Mouse (Mus musculus): ENCODE results near the gene Mlh1.
A peak's percentile ranks its signal among the peaks of the same experiment; 100 is the strongest.

Mlh1 gene

GRCm38 (mm10) chr9:111285676-111286075, 14.1 kb upstream of the Mlh1 start:
- peak; percentile 55 for DNase-seq (ENCODE audit: low spot score)

GRCm38 (mm10) chr9:111285061-111285460, 13.5 kb upstream of the Mlh1 start:
- DNase-seq (ENCODE audit: low spot score), result no peak

DNA sequence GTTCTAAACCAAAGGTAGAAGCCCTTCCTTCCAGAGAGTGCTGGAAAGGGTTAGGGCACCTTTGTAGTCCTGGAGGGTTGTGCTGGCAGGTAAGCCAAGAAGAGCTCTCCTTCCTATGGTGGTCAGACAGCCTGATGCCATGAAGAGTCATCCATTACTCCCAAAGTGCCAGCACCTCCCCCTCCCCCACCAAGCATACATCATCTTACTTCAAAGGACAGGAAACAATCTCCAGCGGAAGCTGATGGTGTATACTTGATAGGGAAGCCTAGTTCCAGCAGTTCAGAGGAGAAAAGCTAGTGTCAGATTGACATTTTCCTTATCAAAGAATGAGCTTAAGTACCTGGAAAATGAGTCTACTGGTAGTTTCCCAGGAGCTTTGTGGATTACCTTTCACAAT, 3.6 kb upstream of the Mlh1 start:
- DNase-seq (ENCODE audit: low spot score), result no peak

DNA sequence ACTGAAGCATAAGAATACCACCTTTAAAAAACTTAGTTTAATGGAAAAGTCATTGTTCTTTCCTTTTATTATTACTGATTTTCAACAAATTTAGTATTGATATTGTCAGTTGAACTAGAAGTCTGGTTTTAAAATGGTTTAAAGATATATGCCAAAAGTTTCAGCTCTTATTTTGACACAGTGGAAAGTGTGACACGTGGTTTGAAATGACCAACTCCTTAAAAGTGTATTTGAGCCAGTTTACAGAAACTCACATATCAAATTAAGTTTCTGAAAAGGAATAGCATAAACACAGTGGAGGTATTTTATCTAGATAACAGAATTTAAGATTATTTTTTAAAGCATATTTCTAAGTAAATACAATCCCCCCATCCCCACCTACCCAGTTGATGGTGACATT, 2.4 kb upstream of the Mlh1 start:
- no peak for DNase-seq (ENCODE audit: low spot score)

DNA sequence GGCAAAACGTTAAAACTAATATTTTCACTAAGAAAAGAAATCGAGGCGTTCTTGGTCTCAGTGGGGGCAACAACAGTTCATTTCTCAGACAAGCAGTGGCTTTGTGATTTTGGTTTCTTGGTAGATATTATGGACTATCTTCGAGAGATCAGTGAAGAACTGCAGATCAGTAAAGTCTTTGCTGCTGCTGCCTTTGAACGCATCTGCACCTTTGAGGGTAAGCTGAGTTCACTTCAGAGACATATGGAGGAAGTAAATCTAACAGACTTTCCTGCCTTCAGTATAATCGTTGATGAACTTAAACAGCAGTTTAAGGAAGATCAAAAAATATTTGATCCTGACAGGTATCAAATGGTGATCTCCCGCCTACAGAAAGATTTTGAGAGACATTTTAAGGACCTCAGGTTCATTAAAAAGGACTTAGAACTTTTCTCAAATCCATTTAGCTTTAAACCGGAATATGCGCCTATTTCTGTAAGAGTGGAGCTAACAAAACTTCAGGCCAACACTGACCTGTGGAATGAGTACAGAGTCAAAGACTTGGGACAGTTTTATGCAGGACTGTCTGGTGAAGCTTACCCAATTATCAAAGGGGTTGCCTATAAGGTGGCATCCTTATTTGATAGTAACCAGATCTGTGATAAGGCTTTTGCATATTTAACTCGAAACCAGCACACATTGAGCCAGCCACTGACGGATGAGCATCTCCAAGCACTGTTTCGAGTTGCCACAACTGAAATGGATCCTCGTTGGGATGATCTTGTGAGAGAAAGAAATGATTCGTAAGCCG, 1.6 kb upstream of the Mlh1 start:
- DNase-seq (ENCODE audit: low spot score), result peak; percentile 22

DNA sequence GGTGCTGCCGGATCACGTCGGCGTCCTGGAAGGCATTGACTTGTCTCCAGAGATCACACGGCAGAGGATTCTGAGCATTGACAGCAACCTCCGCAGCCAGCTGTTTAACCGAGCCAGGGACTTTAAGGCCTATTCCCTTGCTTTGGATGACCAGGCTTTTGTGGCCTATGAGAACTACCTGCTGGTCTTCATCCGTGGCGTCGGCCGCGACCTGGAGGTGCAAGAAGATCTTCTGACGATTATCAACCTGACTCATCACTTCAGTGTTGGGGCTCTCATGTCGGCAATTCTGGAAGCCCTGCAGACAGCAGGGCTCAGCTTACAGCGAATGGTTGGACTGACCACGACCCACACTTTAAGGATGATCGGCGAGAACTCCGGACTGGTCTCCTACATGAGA, 765 bp upstream of the Mlh1 start:
- DNase-seq (ENCODE audit: low spot score), result peak; percentile 57

DNA sequence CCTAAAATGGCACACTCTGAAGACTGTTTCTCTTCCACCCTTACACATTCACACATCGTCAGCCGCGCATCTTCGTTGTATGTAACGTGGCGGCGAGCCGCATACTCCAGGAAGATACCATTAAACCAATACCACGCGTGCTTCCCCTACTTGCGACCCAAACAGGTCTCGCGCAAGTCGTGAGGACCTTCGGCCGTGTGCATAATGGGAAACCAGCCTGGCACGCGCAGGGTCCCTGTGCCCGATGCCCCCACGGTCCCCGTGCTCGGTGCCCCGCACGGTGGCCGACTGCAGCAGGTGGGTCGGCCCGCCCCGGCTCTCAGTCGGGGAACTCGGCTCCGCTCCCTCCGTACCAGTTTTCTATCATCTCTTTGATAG, 546 bp downstream of the Mlh1 start:
- peak; percentile 72 for DNase-seq (ENCODE audit: low spot score)

- no peak for DNase-seq (ENCODE audit: low spot score)
Measured at GRCm38 (mm10) chr9:111270606-111271005, 985 bp downstream of the Mlh1 start.

GRCm38 (mm10) chr9:111267998-111268397, 3.6 kb downstream of the Mlh1 start:
- DNase-seq (ENCODE audit: low spot score), result no peak

DNA sequence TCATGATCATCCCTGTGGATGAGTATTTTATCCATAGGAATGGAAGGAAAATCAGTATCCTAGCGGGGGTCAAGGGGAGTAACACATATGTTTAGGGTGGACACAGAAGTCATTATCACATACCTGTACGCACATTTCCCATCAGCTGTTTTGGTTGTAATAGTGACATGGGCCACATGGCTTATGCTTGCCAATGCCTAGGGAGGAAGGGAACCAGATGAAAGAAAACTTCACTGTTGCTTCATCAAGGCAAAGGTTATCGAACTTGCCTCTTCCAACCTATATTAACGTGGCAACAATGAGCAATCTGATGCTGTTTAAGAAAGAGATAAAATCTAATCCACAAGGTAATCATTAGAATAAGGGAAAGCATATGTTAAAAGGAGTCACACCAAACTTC, 10.2 kb downstream of the Mlh1 start:
- DNase-seq (ENCODE audit: low spot score), result no peak

DNA sequence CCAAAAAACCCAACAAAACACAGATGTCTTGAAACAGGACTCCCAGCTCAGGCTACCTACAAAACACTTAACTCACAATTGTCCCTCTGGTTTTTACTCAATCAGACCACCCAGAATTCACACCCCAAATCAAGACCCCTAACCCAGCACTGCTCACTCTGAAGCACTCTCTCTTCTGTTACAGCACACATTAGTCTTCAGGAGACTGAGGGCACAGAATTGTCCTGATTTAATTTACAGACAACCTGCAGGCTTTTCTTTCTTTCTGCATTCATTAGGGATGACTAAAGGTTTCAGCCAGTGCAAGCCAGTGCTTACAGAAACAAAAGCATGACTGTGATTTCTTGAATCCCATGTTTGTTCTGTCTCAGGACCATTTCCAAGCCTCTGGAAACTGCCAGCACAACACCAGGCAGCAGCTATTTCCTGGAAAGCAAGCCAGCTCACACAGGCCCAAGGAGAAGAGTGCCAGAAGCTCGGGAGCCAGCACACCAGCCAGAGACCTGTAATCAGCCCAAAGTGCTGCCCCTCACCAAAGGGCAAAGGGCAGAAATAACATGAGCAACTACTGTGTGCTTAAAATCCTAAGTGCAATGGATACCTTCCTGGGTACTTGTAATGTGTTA, 11.1 kb downstream of the Mlh1 start:
- DNase-seq (ENCODE audit: low spot score), result peak; percentile 58

DNA sequence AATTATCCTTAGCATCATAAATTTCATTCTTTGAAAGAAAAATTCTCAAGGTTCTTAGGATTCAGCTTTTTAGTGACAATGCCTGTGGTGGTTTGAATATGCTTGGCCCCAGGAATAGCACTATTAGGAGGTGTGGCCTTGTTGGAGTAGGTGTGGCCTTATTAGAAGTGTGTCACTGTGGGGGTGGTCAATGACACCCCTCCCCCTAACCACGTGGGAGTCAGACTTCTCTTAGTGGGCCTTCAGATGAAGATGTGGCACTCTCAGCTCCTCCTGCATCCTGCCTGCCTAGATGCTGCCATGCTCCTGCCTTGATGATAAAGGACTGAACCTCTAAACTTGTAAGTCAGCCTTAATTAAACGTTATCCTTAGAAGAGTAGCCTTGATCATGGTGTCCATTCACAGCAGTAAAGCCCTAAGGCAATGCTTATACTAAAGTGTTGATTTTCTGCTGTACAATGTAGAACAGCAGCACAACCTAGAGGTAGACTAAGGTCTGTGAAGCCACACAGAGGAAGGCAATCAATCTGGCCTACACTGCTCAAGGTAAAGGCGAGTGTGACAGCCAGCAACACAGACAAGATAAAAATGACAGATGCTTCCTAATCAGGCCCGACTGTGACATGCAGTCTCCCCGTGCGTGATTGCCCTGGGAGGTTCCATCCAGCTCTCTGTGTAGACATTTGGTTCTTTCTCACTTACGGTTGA, 19.3 kb downstream of the Mlh1 start:
- no peak for DNase-seq (ENCODE audit: low spot score)

DNA sequence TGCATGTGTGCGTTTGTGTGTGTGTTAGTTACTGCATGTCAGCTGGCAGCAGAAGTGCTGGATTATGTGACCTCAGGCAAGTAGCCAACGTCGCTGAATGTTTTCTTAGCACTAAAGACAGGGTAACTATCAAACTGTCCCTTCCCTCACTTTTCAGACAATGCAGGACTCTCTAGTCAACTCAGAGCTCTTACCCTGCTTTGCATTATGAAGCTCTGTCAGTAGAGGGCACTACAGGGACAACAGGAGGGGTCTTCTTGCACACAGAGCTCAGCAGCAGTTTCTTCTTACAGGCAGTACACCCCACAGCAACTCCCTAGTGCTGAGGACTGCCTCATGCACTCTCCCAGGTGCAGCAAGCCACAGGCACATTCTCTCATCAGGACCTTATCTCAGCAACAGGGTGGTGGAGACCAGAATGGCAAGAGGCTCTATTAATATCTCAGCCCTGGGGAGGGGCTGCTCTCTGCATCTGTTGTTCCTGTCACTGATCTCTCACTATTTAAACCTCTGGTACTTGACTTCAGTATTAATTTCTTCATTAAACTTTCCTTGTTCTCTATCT, 23.8 kb downstream of the Mlh1 start:
- DNase-seq (ENCODE audit: low spot score), result peak; percentile 27

GRCm38 (mm10) chr9:111245546-111245945, 26.0 kb downstream of the Mlh1 start:
- no peak for DNase-seq (ENCODE audit: low spot score)

DNA sequence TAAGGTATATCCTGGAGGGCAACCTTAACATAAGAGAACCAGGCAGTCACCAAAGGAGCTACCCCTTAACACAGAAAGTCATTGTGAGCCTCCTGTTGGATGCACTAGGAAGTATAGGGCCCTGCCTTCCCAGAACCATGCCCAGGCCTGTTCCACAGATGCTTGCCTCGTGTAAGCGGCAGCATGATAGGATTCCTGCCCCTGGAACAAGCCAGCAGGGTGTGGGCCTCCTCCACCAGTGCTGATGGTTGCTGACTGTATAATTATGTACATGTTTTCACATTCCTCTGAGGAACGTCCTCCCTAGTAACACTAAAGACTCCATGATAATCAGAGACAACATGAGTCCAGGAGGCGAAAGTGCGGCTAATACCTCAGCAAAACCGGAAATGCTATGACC, 28.2 kb downstream of the Mlh1 start:
- DNase-seq (ENCODE audit: low spot score), result no peak

DNA sequence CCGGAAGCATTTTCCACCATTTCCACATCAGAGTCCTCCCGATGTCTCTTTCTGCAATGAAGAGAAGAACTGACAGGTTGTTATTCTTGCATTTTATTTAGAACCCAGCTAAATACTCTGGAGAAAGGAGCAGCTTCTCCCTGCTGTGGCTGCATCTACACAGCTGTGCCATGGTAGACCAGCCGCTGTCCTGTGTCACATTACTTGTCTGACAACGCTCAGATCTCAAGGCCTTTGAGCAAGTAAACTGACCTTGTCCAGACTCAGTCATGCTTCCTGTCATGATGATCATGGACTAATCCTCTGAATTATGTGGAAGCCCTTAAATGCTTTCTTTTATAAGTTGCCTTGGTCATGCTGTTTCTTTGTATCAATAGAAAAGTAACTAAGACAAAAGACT, 31.8 kb downstream of the Mlh1 start:
- no peak for DNase-seq (ENCODE audit: low spot score)

- no peak for DNase-seq (ENCODE audit: low spot score)
Measured at GRCm38 (mm10) chr9:111237726-111238125, 33.9 kb downstream of the Mlh1 start.

DNA sequence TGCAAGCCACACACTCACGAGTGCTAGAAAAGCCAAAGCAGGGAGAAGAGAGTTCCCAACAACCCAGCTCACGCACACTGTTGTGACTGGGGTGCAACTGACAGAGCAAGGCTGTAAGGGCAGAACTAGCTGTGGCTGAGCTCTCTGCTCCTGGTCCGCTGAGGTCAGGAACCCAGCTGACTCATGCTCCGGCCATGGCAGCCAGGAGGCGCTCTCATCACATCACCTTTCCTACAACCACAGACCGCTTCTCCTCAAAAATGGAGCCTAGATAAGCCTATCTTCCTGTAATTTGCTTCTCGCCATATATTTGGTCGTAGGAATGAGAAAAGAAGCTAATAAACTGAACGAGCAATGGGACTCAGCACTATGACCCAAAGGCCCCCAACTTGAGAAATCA, 36.9 kb downstream of the Mlh1 start:
- DNase-seq (ENCODE audit: low spot score), result no peak

- peak; percentile 58 for DNase-seq (ENCODE audit: low spot score)
Measured at GRCm38 (mm10) chr9:111228446-111228845, 43.1 kb downstream of the Mlh1 start.

GRCm38 (mm10) chr9:111223406-111223805, 48.2 kb downstream of the Mlh1 start:
- DNase-seq (ENCODE audit: low spot score), result no peak

DNA sequence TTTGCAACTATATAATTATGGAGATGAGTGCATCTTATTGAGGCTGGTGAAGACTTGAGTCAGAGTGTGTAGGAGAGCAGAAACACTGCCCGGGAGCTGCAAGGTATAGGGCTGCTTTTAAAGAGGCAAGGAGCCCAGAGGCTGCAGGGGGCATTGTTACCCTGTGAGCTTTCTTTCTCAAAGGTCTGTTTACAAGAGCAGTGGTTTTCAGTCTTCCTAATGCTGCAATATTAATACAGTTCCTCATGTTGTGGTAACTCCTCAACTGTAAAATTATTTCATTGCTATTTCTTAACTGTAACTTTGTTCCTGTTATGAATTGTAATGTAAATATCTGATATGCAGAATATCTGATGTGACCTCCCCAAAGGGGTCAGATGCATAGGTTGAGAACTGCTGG, 50.0 kb downstream of the Mlh1 start:
- DNase-seq (ENCODE audit: low spot score), result no peak

- no peak for DNase-seq (ENCODE audit: low spot score)
Measured at GRCm38 (mm10) chr9:111220551-111221080, 51.0 kb downstream of the Mlh1 start.

DNA sequence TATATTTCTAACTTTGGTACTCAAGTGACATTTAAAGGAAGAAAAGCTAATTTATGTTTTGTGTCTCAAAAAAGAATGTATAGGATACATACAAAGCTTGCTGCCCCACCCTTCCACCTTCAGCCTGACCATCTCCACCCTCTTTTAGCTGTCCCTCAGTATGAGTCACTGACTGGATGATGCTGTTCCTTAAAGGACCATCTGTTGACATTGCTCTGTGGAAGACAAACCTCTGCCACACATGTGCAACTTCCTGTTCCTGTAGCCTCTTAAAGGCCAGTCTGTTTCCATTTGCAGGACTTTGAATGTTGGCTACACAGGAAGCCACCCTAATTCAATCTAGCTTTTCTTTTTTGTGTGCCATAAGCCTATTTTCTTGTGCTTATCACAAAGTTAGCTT, 55.2 kb downstream of the Mlh1 start:
- no peak for DNase-seq (ENCODE audit: low spot score)
